Mouse (Mus musculus) intestine, embryonic 16.5 days (tissue): ENCODE measurements at regions not wholly inside any gene's neighbourhood (a gene's known extent, or its start where the extent isn't known, plus 50 kb on each side); places are given as distances from the start of the nearest gene placed in this dataset.

Experiments used
- ATAC-seq: fragments of 200-750 bp; cut with Nextera tagmentation; 2 replicates; pipeline ENCODE4 v1.8.0; 2017; ENCODE audit warnings: moderate TSS enrichment, moderate library complexity
- H3K27ac ChIP-seq: fragments of 300-500 bp; sonication (generic); 2 replicates; pipeline ENCODE4 v1.5.1; 2014; ENCODE audit warnings: mild to moderate bottlenecking, low read length
- H3K27me3 ChIP-seq: fragments of 300-500 bp; sonication (generic); replicated peaks from 2 replicates; pipeline ENCODE4 v1.6.1; 2014; ENCODE audit warnings: low read length, control low read depth, mixed read lengths; ENCODE audit not compliant: control insufficient read depth, insufficient read depth
- H3K36me3 ChIP-seq: fragments of 300-500 bp; sonication (generic); 2 replicates; pipeline ENCODE4 v1.6.1; 2014; ENCODE audit warnings: low read length, control low read depth; ENCODE audit not compliant: control insufficient read depth, insufficient read depth
- H3K4me1 ChIP-seq: fragments of 300-500 bp; sonication (generic); 2 replicates; pipeline ENCODE4 v1.6.1; 2014; ENCODE audit warnings: low read length, control low read depth, mixed read lengths; ENCODE audit not compliant: control insufficient read depth, insufficient read depth
- H3K4me2 ChIP-seq: fragments of 300-500 bp; sonication (generic); 2 replicates; pipeline ENCODE4 v1.6.1; 2014; ENCODE audit warnings: low read depth, low read length, control low read depth
- H3K4me3 ChIP-seq: fragments of 300-500 bp; sonication (generic); 2 replicates; pipeline ENCODE4 v1.5.1; 2014; ENCODE audit warnings: mild to moderate bottlenecking, low read length
- H3K9ac ChIP-seq: fragments of 300-500 bp; sonication (generic); 2 replicates; pipeline ENCODE4 v1.6.1; 2014; ENCODE audit warnings: low read depth, low read length
- H3K9me3 ChIP-seq: fragments of 300-500 bp; sonication (generic); 2 replicates; pipeline ENCODE4 v1.6.1; 2016; ENCODE audit warnings: low read length, control low read depth; ENCODE audit not compliant: control insufficient read depth
- WGBS: fragments of 180-500 bp; shearing (Covaris S2); extraction: QIAGEN DNeasy Blood & Tissue Kit; methylation state at CpG from one replicate; pipeline ENCODE4 v1.1.7; 2014; 5-methylcytosine and 5-hydroxymethylcytosine counted together

GRCm38 (mm10) chr2:79126170-79126879 lies 128.9 kb upstream of the Itga4 start:
- Histone ChIP-seq H3K9ac (no peak overlapping the region), H3K9me3 (no peaks in the 10 kb centered on the region), H3K4me2 (no peak overlapping the region), H3K27me3 (no peaks in the 10 kb centered on the region), H3K27ac (no peak overlapping the region), H3K4me1 (no peaks in the 10 kb centered on the region), H3K4me3 (no peak overlapping the region), H3K36me3 (no peaks in the 10 kb centered on the region)
- ATAC-seq, result no peak
- WGBS, result 36% methylated on average over 6 of the region's 6 CpGs

GRCm38 (mm10) chr2:79126996-79127741 lies 128.1 kb upstream of the Itga4 start:
- no peaks in the 10 kb centered on the region for H3K27me3 ChIP-seq
- H3K4me1 ChIP-seq, result no peaks in the 10 kb centered on the region
- no peak overlapping the region for H3K9ac ChIP-seq
- H3K9me3 ChIP-seq, result no peaks in the 10 kb centered on the region
- H3K4me3 ChIP-seq, result no peak overlapping the region
- H3K27ac ChIP-seq, result no peak overlapping the region
- H3K36me3 ChIP-seq, result no peaks in the 10 kb centered on the region
- no peak overlapping the region for H3K4me2 ChIP-seq
- 70% methylated on average over 6 of the region's 6 CpGs for WGBS
- no peak for ATAC-seq

GRCm38 (mm10) chr2:79127822-79128221 lies 127.4 kb upstream of the Itga4 start:
- Histone ChIP-seq H3K9ac (no peak overlapping the region), H3K9me3 (no peaks in the 10 kb centered on the region), H3K36me3 (no peaks in the 10 kb centered on the region), H3K27me3 (no peaks in the 10 kb centered on the region), H3K27ac (no peak overlapping the region), H3K4me1 (no peaks in the 10 kb centered on the region), H3K4me2 (no peak overlapping the region), H3K4me3 (no peak overlapping the region)
- 95% methylated on average over 1 of the region's 1 CpGs for WGBS
- ATAC-seq, result no peak

- Histone ChIP-seq H3K36me3 (no peaks in the 10 kb centered on the region), H3K4me3 (no peak overlapping the region), H3K27ac (no peak overlapping the region), H3K4me1 (no peaks in the 10 kb centered on the region), H3K4me2 (no peak overlapping the region), H3K27me3 (no peaks in the 10 kb centered on the region), H3K9ac (no peak overlapping the region), H3K9me3 (no peaks in the 10 kb centered on the region)
- WGBS, result 86% methylated on average over 7 of the region's 7 CpGs
- no peak for ATAC-seq
Measured at GRCm38 (mm10) chr2:79130660-79131059, 124.6 kb upstream of the Itga4 start.

- no peak overlapping the region for H3K4me3 ChIP-seq
- no peaks in the 10 kb centered on the region for H3K27me3 ChIP-seq
- no peak overlapping the region for H3K27ac ChIP-seq
- H3K9me3 ChIP-seq, result no peaks in the 10 kb centered on the region
- WGBS, result 68% methylated on average over 2 of the region's 2 CpGs
- no peak for ATAC-seq
- no peaks in the 10 kb centered on the region for H3K4me1 ChIP-seq
- no peak overlapping the region for H3K4me2 ChIP-seq
- no peaks in the 10 kb centered on the region for H3K36me3 ChIP-seq
- H3K9ac ChIP-seq, result no peak overlapping the region
Measured at GRCm38 (mm10) chr2:79131235-79131634, 124.0 kb upstream of the Itga4 start.

- Histone ChIP-seq H3K27me3 (no peaks in the 10 kb centered on the region), H3K9me3 (no peaks in the 10 kb centered on the region), H3K4me3 (no peak overlapping the region), H3K36me3 (no peaks in the 10 kb centered on the region), H3K4me1 (no peaks in the 10 kb centered on the region), H3K27ac (no peak overlapping the region), H3K9ac (no peak overlapping the region), H3K4me2 (no peak overlapping the region)
- ATAC-seq, result no peak
- WGBS, result 50% methylated on average over 5 of the region's 5 CpGs
Measured at GRCm38 (mm10) chr2:79131743-79132517, 123.3 kb upstream of the Itga4 start.

- Histone ChIP-seq H3K4me3 (no peak overlapping the region), H3K4me1 (no peaks in the 10 kb centered on the region), H3K27me3 (no peaks in the 10 kb centered on the region), H3K36me3 (no peaks in the 10 kb centered on the region), H3K4me2 (no peak overlapping the region), H3K27ac (no peak overlapping the region), H3K9me3 (no peaks in the 10 kb centered on the region), H3K9ac (no peak overlapping the region)
- 82% methylated on average over 3 of the region's 3 CpGs for WGBS
- no peak for ATAC-seq
Measured at GRCm38 (mm10) chr2:79132518-79132845, 122.7 kb upstream of the Itga4 start.

- peak; percentile 55; the same call in 1 of the 2 replicates for ATAC-seq
- Histone ChIP-seq H3K4me1 (no peaks in the 10 kb centered on the region), H3K27ac (no peak overlapping the region), H3K9me3 (no peaks in the 10 kb centered on the region), H3K4me3 (no peak overlapping the region), H3K36me3 (no peaks in the 10 kb centered on the region), H3K9ac (no peak overlapping the region), H3K4me2 (no peak overlapping the region), H3K27me3 (no peaks in the 10 kb centered on the region)
- WGBS, result 60% methylated on average over 5 of the region's 5 CpGs
Measured at GRCm38 (mm10) chr2:79134281-79134680, 120.9 kb upstream of the Itga4 start.

- ATAC-seq, result no peak
Measured at GRCm38 (mm10) chr2:79135986-79136385, 119.2 kb upstream of the Itga4 start.

More at GRCm38 (mm10) chr2:79135986-79136385, 119.2 kb upstream of the Itga4 start:
- H3K27ac ChIP-seq, result no peak overlapping the region
- 92% methylated on average over 2 of the region's 2 CpGs for WGBS
- no peaks in the 10 kb centered on the region for H3K36me3 ChIP-seq
- H3K27me3 ChIP-seq, result no peaks in the 10 kb centered on the region
- no peaks in the 10 kb centered on the region for H3K9me3 ChIP-seq
- no peak overlapping the region for H3K4me3 ChIP-seq
- no peak overlapping the region for H3K9ac ChIP-seq
- no peaks in the 10 kb centered on the region for H3K4me1 ChIP-seq
- no peak overlapping the region for H3K4me2 ChIP-seq
